10 mouse cellular contexts compared by ENCODE assay signal in the genomic region with DNA sequence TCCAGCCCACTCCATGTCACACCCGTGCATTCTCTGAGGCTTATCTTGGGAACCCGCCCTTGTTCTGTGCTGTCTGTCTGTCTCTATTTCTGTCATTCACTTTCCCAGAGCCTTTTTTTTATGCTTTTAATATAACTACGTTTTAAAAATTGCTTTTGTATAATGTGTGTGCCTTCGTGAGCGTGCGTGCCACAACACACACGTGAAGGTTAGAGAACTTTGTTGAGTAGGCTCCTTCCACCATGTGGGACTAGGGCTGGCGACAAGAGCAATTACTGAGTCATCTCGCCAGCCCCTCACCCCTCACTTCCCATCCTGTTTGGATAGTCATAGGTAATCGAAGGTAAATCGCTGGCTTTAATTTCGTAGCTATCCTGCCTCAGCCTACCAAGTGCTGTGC. TPM values are rescaled to one million over a fixed set of nuclear protein-coding genes. Genes with fewer than 3 reads are reported as not detected.
DNase-seq lines count a peak whose midpoint lies in the region; ATAC-seq and TF ChIP-seq lines count a peak whose summit lies in the region.
"Had no signal": no experiment of that assay in that cellular context is flagged by ENCODE, and none has a peak within 500 bp of the region (broad histone marks: within the 10 kb centered on the region; RNA-seq: fewer than 3 reads in every experiment).

No protein-coding gene starts in this region.

- H3K9me3 ChIP-seq in forebrain, embryonic 13.5 days (replicated peaks), result no peaks in the 10 kb centered on the region
- no peaks in the 10 kb centered on the region for H3K9me3 ChIP-seq in forebrain, embryonic 11.5 days (ENCODE audit: control insufficient read depth, low read length)
- H3K9me3 ChIP-seq in hindbrain, postnatal 0 days (ENCODE audit: low read length), result no peaks in the 10 kb centered on the region
- no peaks in the 10 kb centered on the region for H3K9me3 ChIP-seq in hindbrain, embryonic 14.5 days (ENCODE audit: control insufficient read depth, low read length)
- H3K9me3 ChIP-seq in ES-E14 (ENCODE audit: control insufficient read depth, insufficient read depth, low read depth, low read length), result no peaks in the 10 kb centered on the region
- H3K9me3 ChIP-seq in liver, embryonic 12.5 days (replicated peaks), result no peaks in the 10 kb centered on the region

- peak overlapping the region; percentile 24; the same call in 1 of the 2 replicates for H3K4me2 ChIP-seq in forebrain, embryonic 13.5 days
- H3K4me2 ChIP-seq in forebrain, embryonic 11.5 days (ENCODE audit: low read depth, low read length, severe bottlenecking), result no peak overlapping the region
- 0 out of 2 replicates have a peak overlapping the region, but pooled peaks have one; percentile 8 for H3K4me2 ChIP-seq in hindbrain, postnatal 0 days (ENCODE audit: low read depth, low read length)
- no peak overlapping the region for H3K4me2 ChIP-seq in hindbrain, embryonic 14.5 days (replicated peaks)
- H3K4me2 ChIP-seq in liver, embryonic 12.5 days, result peak overlapping the region; percentile 75

- no peak for DNase-seq in forebrain, embryonic 11.5 days (ENCODE audit: low spot score)
- no peak for DNase-seq in hindbrain, postnatal 0 days (ENCODE audit: low spot score)
- DNase-seq in hindbrain, embryonic 14.5 days (ENCODE audit: low spot score), result no peak
- no peak for DNase-seq in ES-E14 (ENCODE audit: low read depth, low spot score)
- DNase-seq in thymus, postnatal 36 days, result no peak
- no peak for DNase-seq in yolk sac, embryonic 10.5 days (ENCODE audit: low spot score)

- H3K27me3 ChIP-seq in forebrain, embryonic 13.5 days, result peaks cover 67% of the 10 kb centered on the region
- peaks cover 58% of the 10 kb centered on the region for H3K27me3 ChIP-seq in forebrain, embryonic 11.5 days (ENCODE audit: control insufficient read depth, insufficient read depth, low read length)
- peaks cover 16% of the 10 kb centered on the region for H3K27me3 ChIP-seq in hindbrain, postnatal 0 days (ENCODE audit: insufficient read depth, low read length)
- peaks cover 68% of the 10 kb centered on the region for H3K27me3 ChIP-seq in hindbrain, embryonic 14.5 days (ENCODE audit: control insufficient read depth, insufficient read depth, low read length)
- peaks cover 62% of the 10 kb centered on the region for H3K27me3 ChIP-seq in liver, embryonic 12.5 days (replicated peaks)

- H3K36me3 ChIP-seq in forebrain, embryonic 13.5 days (ENCODE audit: poor library complexity, severe bottlenecking), result peaks cover 15% of the 10 kb centered on the region
- peaks cover 3% of the 10 kb centered on the region; the same call in 1 of the 2 replicates for H3K36me3 ChIP-seq in forebrain, embryonic 11.5 days (ENCODE audit: control insufficient read depth, insufficient read depth, low read length)
- peaks cover 5% of the 10 kb centered on the region; the same call in 1 of the 2 replicates for H3K36me3 ChIP-seq in hindbrain, postnatal 0 days (ENCODE audit: insufficient read depth, low read length)
- H3K36me3 ChIP-seq in hindbrain, embryonic 14.5 days (replicated peaks; ENCODE audit: control insufficient read depth, insufficient read depth), result peaks cover 19% of the 10 kb centered on the region
- peaks cover 11% of the 10 kb centered on the region for H3K36me3 ChIP-seq in ES-E14 (ENCODE audit: control insufficient read depth, insufficient read depth, low read length, poor library complexity, severe bottlenecking)
- peaks cover 22% of the 10 kb centered on the region for H3K36me3 ChIP-seq in liver, embryonic 12.5 days

- 35% methylated on average over 12 of the region's 12 CpGs for WGBS in forebrain, embryonic 13.5 days
- WGBS in forebrain, embryonic 11.5 days, result 27% methylated on average over 12 of the region's 12 CpGs
- 41% methylated on average over 12 of the region's 12 CpGs for WGBS in hindbrain, postnatal 0 days
- WGBS in hindbrain, embryonic 14.5 days, result 44% methylated on average over 12 of the region's 12 CpGs
- WGBS in liver, embryonic 12.5 days (ENCODE audit: insufficient replicate concordance), result 32% methylated on average over 12 of the region's 12 CpGs

- H3K27ac ChIP-seq in forebrain, embryonic 13.5 days, result no peak overlapping the region
- no peak overlapping the region for H3K27ac ChIP-seq in forebrain, embryonic 11.5 days (ENCODE audit: low read depth, low read length)
- H3K27ac ChIP-seq in hindbrain, postnatal 0 days, result no peak overlapping the region
- H3K27ac ChIP-seq in hindbrain, embryonic 14.5 days, result no peak overlapping the region
- no peak overlapping the region for H3K27ac ChIP-seq in ES-E14 (ENCODE audit: insufficient read depth, low read depth, low read length, poor library complexity, severe bottlenecking)
- H3K27ac ChIP-seq in liver, embryonic 12.5 days, result peak overlapping the region; percentile 62; the same call in 1 of the 2 replicates

- in situ Hi-C loops in ES-E14 (cut with MboI; ENCODE audit: low sequenced_read_pairs in 2 of 2, unreplicated experiment in 2 of 2), result no loop called here

- no peak for TF ChIP-seq CTCF in hindbrain, postnatal 0 days (IDR thresholded peaks at IDR 0.05; ENCODE audit: low read depth)

- no peak for ATAC-seq in forebrain, embryonic 13.5 days
- no peak for ATAC-seq in forebrain, embryonic 11.5 days (replicated peaks; ENCODE audit: low FRiP score)
- ATAC-seq in hindbrain, postnatal 0 days, result no peak
- ATAC-seq in hindbrain, embryonic 14.5 days (ENCODE audit: low FRiP score), result no peak
- ATAC-seq in liver, embryonic 12.5 days, result no peak

- no peak overlapping the region for H3K4me3 ChIP-seq in forebrain, embryonic 13.5 days
- H3K4me3 ChIP-seq in forebrain, embryonic 11.5 days (ENCODE audit: low read depth, low read length), result no peak overlapping the region
- no peak overlapping the region for H3K4me3 ChIP-seq in hindbrain, postnatal 0 days (ENCODE audit: low read length)
- H3K4me3 ChIP-seq in hindbrain, embryonic 14.5 days (replicated peaks; ENCODE audit: low read length), result no peak overlapping the region
- peak overlapping the region in 1 of 2 experiments; percentile 7; a peak in 2 of 4 replicates for H3K4me3 ChIP-seq in ES-E14 (ENCODE audit: insufficient read depth in 1 of 2, low read depth in 1 of 2, low read length in 2 of 2, poor library complexity in 1 of 2, severe bottlenecking in 1 of 2)
- H3K4me3 ChIP-seq in liver, embryonic 12.5 days, result peak overlapping the region; percentile 28

- H3K9ac ChIP-seq in forebrain, embryonic 13.5 days, result peak overlapping the region; percentile 45; the same call in 1 of the 2 replicates
- no peak overlapping the region for H3K9ac ChIP-seq in forebrain, embryonic 11.5 days (ENCODE audit: low read length)
- H3K9ac ChIP-seq in hindbrain, postnatal 0 days (replicated peaks; ENCODE audit: low read length), result no peak overlapping the region
- no peak overlapping the region for H3K9ac ChIP-seq in hindbrain, embryonic 14.5 days
- 0 out of 2 replicates have a peak overlapping the region, but pooled peaks have one; percentile 34 for H3K9ac ChIP-seq in ES-E14 (ENCODE audit: insufficient read depth, low read depth, low read length, poor library complexity, severe bottlenecking)
- peak overlapping the region; percentile 39 for H3K9ac ChIP-seq in liver, embryonic 12.5 days

- peaks cover 46% of the 10 kb centered on the region for H3K4me1 ChIP-seq in forebrain, embryonic 13.5 days
- H3K4me1 ChIP-seq in forebrain, embryonic 11.5 days (replicated peaks; ENCODE audit: control insufficient read depth, insufficient read depth, low read length), result peaks cover 8% of the 10 kb centered on the region
- H3K4me1 ChIP-seq in hindbrain, postnatal 0 days (ENCODE audit: insufficient read depth, low read length), result peaks cover 15% of the 10 kb centered on the region; the same call in 1 of the 2 replicates
- peaks cover 32% of the 10 kb centered on the region for H3K4me1 ChIP-seq in hindbrain, embryonic 14.5 days (replicated peaks; ENCODE audit: control insufficient read depth, insufficient read depth, low read length)
- peaks cover 7 to 17% of the 10 kb centered on the region in 2 experiments; a peak in 2 of 4 replicates for H3K4me1 ChIP-seq in ES-E14 (ENCODE audit: control insufficient read depth in 2 of 2, insufficient read depth in 2 of 2, low read length in 2 of 2, poor library complexity in 1 of 2)
- H3K4me1 ChIP-seq in liver, embryonic 12.5 days, result peaks cover 87% of the 10 kb centered on the region

RNA-seq across cellular contexts. Expression of a gene that starts 4.0 kb away (rescaled TPM):
- 150 and 154 TPM in 2 replicates for polyA plus RNA-seq in forebrain, embryonic 13.5 days (2015; fragmentation: Nextera tagmentation; extraction: Ambion mirVana)
- 113 and 123 TPM in 2 replicates for polyA plus RNA-seq in forebrain, embryonic 11.5 days (2014; fragmentation: Nextera tagmentation; extraction: Ambion mirVana)
- total RNA-seq in hindbrain, postnatal 0 days (2014; rRNA removed), result 140 TPM in 2 replicates
- polyA plus RNA-seq in hindbrain, postnatal 0 days (2015; fragmentation: Nextera tagmentation; extraction: Ambion mirVana), result 188 and 190 TPM in 2 replicates
- polyA plus RNA-seq in hindbrain, embryonic 14.5 days (2014; fragmentation: Nextera tagmentation; extraction: Ambion mirVana), result 161 and 166 TPM in 2 replicates
- 125 and 130 TPM in 2 replicates for total RNA-seq in ES-E14 (2012; rRNA removed)
- 85.6 and 86.6 TPM in 2 replicates for polyA plus RNA-seq in liver, embryonic 12.5 days (2016; fragmentation: Nextera tagmentation; extraction: Ambion mirVana)

RNA-seq across cellular contexts. Expression of a gene that starts 8.1 kb away (rescaled TPM):
- polyA plus RNA-seq in forebrain, embryonic 13.5 days (2015; fragmentation: Nextera tagmentation; extraction: Ambion mirVana), result 812 and 920 TPM in 2 replicates
- 715 TPM in 2 replicates for polyA plus RNA-seq in forebrain, embryonic 11.5 days (2014; fragmentation: Nextera tagmentation; extraction: Ambion mirVana)
- total RNA-seq in hindbrain, postnatal 0 days (2014; rRNA removed), result 510 and 535 TPM in 2 replicates
- 717 and 784 TPM in 2 replicates for polyA plus RNA-seq in hindbrain, postnatal 0 days (2015; fragmentation: Nextera tagmentation; extraction: Ambion mirVana)
- polyA plus RNA-seq in hindbrain, embryonic 14.5 days (2014; fragmentation: Nextera tagmentation; extraction: Ambion mirVana), result 622 and 778 TPM in 2 replicates
- total RNA-seq in ES-E14 (2012; rRNA removed), result 3,214 and 4,257 TPM in 2 replicates
- 841 and 876 TPM in 2 replicates for polyA plus RNA-seq in liver, embryonic 12.5 days (2016; fragmentation: Nextera tagmentation; extraction: Ambion mirVana)

RNA-seq across cellular contexts. Expression of a gene that starts 9.6 kb away (rescaled TPM):
- polyA plus RNA-seq in forebrain, embryonic 13.5 days (2015; fragmentation: Nextera tagmentation; extraction: Ambion mirVana), result 0.86 and 0.92 TPM in 2 replicates
- 4.9 and 10.9 TPM in 2 replicates for polyA plus RNA-seq in forebrain, embryonic 11.5 days (2014; fragmentation: Nextera tagmentation; extraction: Ambion mirVana)
- 6.5 and 26.7 TPM in 2 replicates for total RNA-seq in hindbrain, postnatal 0 days (2014; rRNA removed)
- 16.3 and 17.3 TPM in 2 replicates for polyA plus RNA-seq in hindbrain, postnatal 0 days (2015; fragmentation: Nextera tagmentation; extraction: Ambion mirVana)
- 6.3 and 6.9 TPM in 2 replicates for polyA plus RNA-seq in hindbrain, embryonic 14.5 days (2014; fragmentation: Nextera tagmentation; extraction: Ambion mirVana)
- 17.0 and 29.3 TPM in 2 replicates for total RNA-seq in ES-E14 (2012; rRNA removed)
- polyA plus RNA-seq in liver, embryonic 12.5 days (2016; fragmentation: Nextera tagmentation; extraction: Ambion mirVana), result 3.9 and 4.0 TPM in 2 replicates

RNA-seq across cellular contexts. Expression of a gene that starts 15.4 kb away (rescaled TPM):
- polyA plus RNA-seq in forebrain, embryonic 13.5 days (2015; fragmentation: Nextera tagmentation; extraction: Ambion mirVana), result 32.5 and 38.0 TPM in 2 replicates
- 10.4 and 10.6 TPM in 2 replicates for polyA plus RNA-seq in forebrain, embryonic 11.5 days (2014; fragmentation: Nextera tagmentation; extraction: Ambion mirVana)
- 196 and 198 TPM in 2 replicates for total RNA-seq in hindbrain, postnatal 0 days (2014; rRNA removed)
- polyA plus RNA-seq in hindbrain, postnatal 0 days (2015; fragmentation: Nextera tagmentation; extraction: Ambion mirVana), result 191 and 205 TPM in 2 replicates
- polyA plus RNA-seq in hindbrain, embryonic 14.5 days (2014; fragmentation: Nextera tagmentation; extraction: Ambion mirVana), result 143 and 149 TPM in 2 replicates
- 5.3 and 8.0 TPM in 2 replicates for total RNA-seq in ES-E14 (2012; rRNA removed)
- 0.18 and 0.37 TPM in 2 replicates for polyA plus RNA-seq in liver, embryonic 12.5 days (2016; fragmentation: Nextera tagmentation; extraction: Ambion mirVana)
- total RNA-seq: gastrocnemius, postnatal 25 days had no signal
- polyA plus RNA-seq: spleen, adult 2 months had no signal

RNA-seq across cellular contexts. Expression of a gene that starts 25.0 kb away (rescaled TPM):
- 357 and 385 TPM in 2 replicates for polyA plus RNA-seq in forebrain, embryonic 13.5 days (2015; fragmentation: Nextera tagmentation; extraction: Ambion mirVana)
- 268 and 290 TPM in 2 replicates for polyA plus RNA-seq in forebrain, embryonic 11.5 days (2014; fragmentation: Nextera tagmentation; extraction: Ambion mirVana)
- 532 and 593 TPM in 2 replicates for total RNA-seq in hindbrain, postnatal 0 days (2014; rRNA removed)
- 343 and 360 TPM in 2 replicates for polyA plus RNA-seq in hindbrain, postnatal 0 days (2015; fragmentation: Nextera tagmentation; extraction: Ambion mirVana)
- 328 and 332 TPM in 2 replicates for polyA plus RNA-seq in hindbrain, embryonic 14.5 days (2014; fragmentation: Nextera tagmentation; extraction: Ambion mirVana)
- 252 and 256 TPM in 2 replicates for total RNA-seq in ES-E14 (2012; rRNA removed)
- 223 and 224 TPM in 2 replicates for polyA plus RNA-seq in liver, embryonic 12.5 days (2016; fragmentation: Nextera tagmentation; extraction: Ambion mirVana)

Comparison
In these comparisons a context has a peak if more than half of its experiments do, and no peak if none do; other contexts are left out.
1. H3K4me2 ChIP-seq: peak in forebrain, embryonic 13.5 days (single experiment), hindbrain, postnatal 0 days (single experiment) and liver, embryonic 12.5 days (single experiment); none in forebrain, embryonic 11.5 days (single experiment) and hindbrain, embryonic 14.5 days (single experiment).
2. H3K9ac ChIP-seq: peak in forebrain, embryonic 13.5 days (single experiment), ES-E14 (single experiment) and liver, embryonic 12.5 days (single experiment); none in forebrain, embryonic 11.5 days (single experiment), hindbrain, postnatal 0 days (single experiment) and hindbrain, embryonic 14.5 days (single experiment).